Comparison of ENCODE assay signal across 8 mouse cellular contexts in the genomic region with DNA sequence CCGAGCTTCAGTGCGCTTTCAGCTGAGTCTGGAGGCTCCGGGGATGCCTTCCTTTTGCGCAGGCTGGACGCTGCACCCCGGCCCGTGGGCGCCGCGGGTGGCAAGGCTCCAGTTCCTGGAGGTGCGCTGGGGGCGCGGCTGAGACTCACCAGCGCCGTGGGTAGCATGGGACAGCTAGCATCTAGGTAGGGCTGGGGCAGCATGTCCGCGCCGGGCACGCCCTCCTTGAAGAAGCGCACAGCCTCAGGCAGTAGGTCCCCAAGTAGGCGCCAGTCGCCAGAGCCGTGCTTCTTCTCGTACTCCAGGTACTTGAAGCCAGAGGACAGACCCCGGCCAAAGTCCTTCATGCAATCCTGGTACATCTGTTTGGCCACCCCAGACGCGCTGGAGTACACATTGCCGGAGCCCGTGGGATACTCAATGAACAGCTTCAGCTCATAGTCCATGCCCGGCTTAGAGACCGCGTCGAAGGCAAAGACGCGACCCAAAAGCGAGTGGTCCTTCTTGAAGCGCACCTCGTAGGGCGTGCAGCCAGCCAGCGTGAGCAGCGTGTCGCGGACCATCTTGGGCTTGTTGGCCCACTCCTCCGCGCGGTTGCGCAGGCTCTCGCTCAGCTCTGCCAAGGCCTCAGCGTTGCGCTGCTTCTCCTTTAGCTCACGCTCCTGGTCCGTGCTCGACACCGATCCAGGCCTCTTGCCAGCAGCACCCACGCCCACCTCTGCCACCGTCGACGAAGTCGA. TPM values are rescaled to one million over a fixed set of nuclear protein-coding genes. Genes with fewer than 3 reads are reported as not detected.
DNase-seq lines count a peak whose midpoint lies in the region; ATAC-seq and TF ChIP-seq lines count a peak whose summit lies in the region.

No protein-coding gene starts in this region.

- H3K4me2 ChIP-seq in intestine, postnatal 0 days (replicated peaks; ENCODE audit: low read depth), result peak overlapping the region; percentile 98
- H3K4me2 ChIP-seq in liver, embryonic 11.5 days, result peak overlapping the region; percentile 73

- no peaks in the 10 kb centered on the region for H3K9me3 ChIP-seq in intestine, postnatal 0 days (ENCODE audit: control insufficient read depth)
- H3K9me3 ChIP-seq in liver, embryonic 11.5 days (ENCODE audit: control insufficient read depth, low read length), result no peaks in the 10 kb centered on the region

- intact Hi-C loops in gastrocnemius, postnatal 36 days (cut with DNase I), result loop anchor here (2.0 to 5.0 kb wide), 3 partner anchors 50 to 82 kb away; no protein-coding TSS in a partner anchor

- H3K4me1 ChIP-seq in cortical plate, adult 2 months (ENCODE audit: control insufficient read depth, insufficient read depth, low read length), result peaks cover 11% of the 10 kb centered on the region; the same call in 1 of the 2 replicates
- H3K4me1 ChIP-seq in intestine, postnatal 0 days (replicated peaks; ENCODE audit: control insufficient read depth, insufficient read depth, low read length), result peaks cover 7% of the 10 kb centered on the region; the same call in 1 of the 2 replicates
- peaks cover 18% of the 10 kb centered on the region for H3K4me1 ChIP-seq in liver, embryonic 11.5 days (replicated peaks; ENCODE audit: control insufficient read depth, insufficient read depth, low read length)

- H3K36me3 ChIP-seq in intestine, postnatal 0 days (ENCODE audit: control insufficient read depth, insufficient read depth), result no peaks in the 10 kb centered on the region
- no peaks in the 10 kb centered on the region for H3K36me3 ChIP-seq in liver, embryonic 11.5 days (ENCODE audit: control insufficient read depth, insufficient read depth, low read length)

- peaks cover 11% of the 10 kb centered on the region for H3K27me3 ChIP-seq in intestine, postnatal 0 days (replicated peaks; ENCODE audit: control insufficient read depth, insufficient read depth, low read length)
- H3K27me3 ChIP-seq in liver, embryonic 11.5 days (replicated peaks; ENCODE audit: control insufficient read depth, insufficient read depth, low read length), result peaks cover 48% of the 10 kb centered on the region

- peak overlapping the region; percentile 72 for H3K4me3 ChIP-seq in cortical plate, adult 2 months (ENCODE audit: insufficient read depth, low read length)
- peak overlapping the region; percentile 80 for H3K4me3 ChIP-seq in intestine, postnatal 0 days (ENCODE audit: low read depth, low read length)
- peak overlapping the region; percentile 59 for H3K4me3 ChIP-seq in liver, embryonic 11.5 days (ENCODE audit: low read depth, low read length)

- ATAC-seq in intestine, postnatal 0 days, result peak; percentile 27; the same call in 1 of the 2 replicates
- no peak for ATAC-seq in liver, embryonic 11.5 days (replicated peaks; ENCODE audit: low FRiP score)

- peak overlapping the region; percentile 82 for H3K9ac ChIP-seq in intestine, postnatal 0 days (ENCODE audit: low read depth, low read length)
- H3K9ac ChIP-seq in liver, embryonic 11.5 days (ENCODE audit: low read depth, low read length), result peak overlapping the region; percentile 77

- H3K27ac ChIP-seq in cortical plate, adult 2 months (ENCODE audit: insufficient read depth, low read length), result peak overlapping the region; percentile 100
- H3K27ac ChIP-seq in intestine, postnatal 0 days (ENCODE audit: low read depth, low read length), result 0 out of 2 replicates have a peak overlapping the region, but pooled peaks have one; percentile 94
- H3K27ac ChIP-seq in liver, embryonic 11.5 days (ENCODE audit: low read depth, low read length), result no peak overlapping the region

- no peak for TF ChIP-seq CTCF in cortical plate, adult 2 months (IDR thresholded peaks at IDR 0.05; ENCODE audit: extremely low read depth, insufficient read depth, low read length)
- TF ChIP-seq CTCF in intestine, postnatal 0 days (IDR thresholded peaks at IDR 0.05; ENCODE audit: low read depth), result no peak

- peak; percentile 32 for DNase-seq in thymus, postnatal 14 days
- no peak for DNase-seq in thymus, postnatal 25 days
- peak; percentile 54 to 79 for DNase-seq in gastrocnemius, postnatal 36 days
- peak; percentile 59 for DNase-seq in liver, embryonic 11.5 days (ENCODE audit: low spot score)
- peak; percentile 70 for DNase-seq in naive thymus-derived CD4-positive, alpha-beta T cell, adult 2 months (ENCODE audit: low read depth)
- DNase-seq in thymus, postnatal 4 days, result peak; percentile 49

- TF ChIP-seq POLR2A in cortical plate, adult 2 months (IDR thresholded peaks at IDR 0.05; ENCODE audit: extremely low read depth, insufficient read depth, low read length), result peak; percentile 49; the same call in 1 of the 2 replicates

- 3% methylated on average over 59 of the region's 59 CpGs for WGBS in intestine, postnatal 0 days
- WGBS in liver, embryonic 11.5 days, result 2% methylated on average over 59 of the region's 59 CpGs

RNA-seq across cellular contexts. Expression of a gene that starts 2.1 kb away (rescaled TPM):
- 35.7 and 37.1 TPM in 2 replicates for polyA plus RNA-seq in cortical plate, adult 2 months (2012; rRNA removed)
- total RNA-seq in gastrocnemius, postnatal 36 days (2021), result 10 to 100 TPM; 18.6 to 23.7 TPM
- 10.0 and 10.7 TPM in 2 replicates for polyA plus RNA-seq in intestine, postnatal 0 days (2015; fragmentation: Nextera tagmentation; extraction: Ambion mirVana)
- 9.7 and 9.8 TPM in 2 replicates for polyA plus RNA-seq in liver, embryonic 11.5 days (2014; fragmentation: Nextera tagmentation; extraction: Ambion mirVana)
